Comparison of ENCODE assay signal across 9 mouse cellular contexts in the genomic region with DNA sequence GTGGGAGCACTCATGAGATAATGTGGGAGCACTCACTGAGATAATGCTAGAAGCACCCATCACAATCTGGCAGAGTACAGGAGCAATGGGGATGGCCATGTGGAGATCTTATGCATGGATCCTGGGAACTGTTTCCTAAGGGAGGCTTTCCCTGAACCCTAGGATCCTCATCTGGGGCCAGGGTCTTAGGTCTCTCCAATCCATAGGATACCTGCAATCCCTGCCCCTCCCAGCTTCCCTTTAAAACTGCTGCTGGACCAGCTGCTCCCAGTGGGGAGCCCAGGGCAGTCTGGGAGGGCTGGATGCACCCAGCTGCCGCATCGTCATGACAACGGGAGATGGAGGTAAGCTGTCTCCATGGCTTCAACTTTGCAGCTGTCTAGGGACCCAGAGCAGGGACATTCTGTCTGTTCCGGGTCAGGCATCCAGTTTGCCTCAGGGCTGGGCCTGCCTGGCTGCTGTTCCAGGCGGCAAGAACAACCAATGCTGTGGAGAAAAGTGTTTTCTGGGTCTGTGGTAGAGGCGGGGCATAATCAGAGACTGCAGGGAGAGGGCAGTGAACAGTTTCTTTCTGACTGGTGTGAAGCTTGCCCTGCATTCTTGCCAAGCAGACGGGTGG. TPM values are rescaled to one million over a fixed set of nuclear protein-coding genes. Genes with fewer than 3 reads are reported as not detected.
DNase-seq lines count a peak whose midpoint lies in the region; ATAC-seq and TF ChIP-seq lines count a peak whose summit lies in the region.
"Had no signal": no experiment of that assay in that cellular context is flagged by ENCODE, and none has a peak within 500 bp of the region (broad histone marks: within the 10 kb centered on the region; RNA-seq: fewer than 3 reads in every experiment).

No protein-coding gene starts in this region.

- peak overlapping the region; percentile 58 for H3K9ac ChIP-seq in hindbrain, embryonic 16.5 days (ENCODE audit: low read depth, low read length)
- peak overlapping the region; percentile 48; the same call in 1 of the 2 replicates for H3K9ac ChIP-seq in midbrain, postnatal 0 days (replicated peaks; ENCODE audit: low read length, poor library complexity, severe bottlenecking)
- no peak overlapping the region for H3K9ac ChIP-seq in liver, postnatal 0 days (replicated peaks)
- H3K9ac ChIP-seq: heart, embryonic 15.5 days had no signal

- no peak overlapping the region for H3K27ac ChIP-seq in hindbrain, embryonic 16.5 days (ENCODE audit: low read depth, low read length)
- H3K27ac ChIP-seq in midbrain, postnatal 0 days (ENCODE audit: low read depth, low read length): peak overlapping the region; percentile 51; the same call in 1 of the 2 replicates
- no peak overlapping the region for H3K27ac ChIP-seq in liver, postnatal 0 days (ENCODE audit: low read depth)
- H3K27ac ChIP-seq in thymus, adult 2 months (ENCODE audit: control insufficient read depth, insufficient read depth, low read length): no peak overlapping the region
- H3K27ac ChIP-seq: heart, embryonic 15.5 days had no signal

- no peak for ATAC-seq in hindbrain, embryonic 16.5 days
- no peak for ATAC-seq in midbrain, postnatal 0 days (ENCODE audit: low FRiP score)
- ATAC-seq in liver, postnatal 0 days: no peak

- no peaks in the 10 kb centered on the region for H3K9me3 ChIP-seq in hindbrain, embryonic 16.5 days (ENCODE audit: control insufficient read depth, low read length)
- no peaks in the 10 kb centered on the region for H3K9me3 ChIP-seq in midbrain, postnatal 0 days (ENCODE audit: low read length)
- no peaks in the 10 kb centered on the region for H3K9me3 ChIP-seq in liver, postnatal 0 days (ENCODE audit: low read length)
- H3K9me3 ChIP-seq: heart, embryonic 15.5 days had no signal

- H3K36me3 ChIP-seq in hindbrain, embryonic 16.5 days (ENCODE audit: control insufficient read depth, insufficient read depth, low read length): no peaks in the 10 kb centered on the region
- H3K36me3 ChIP-seq in midbrain, postnatal 0 days (ENCODE audit: insufficient read depth, low read length): no peaks in the 10 kb centered on the region
- no peaks in the 10 kb centered on the region for H3K36me3 ChIP-seq in liver, postnatal 0 days (replicated peaks; ENCODE audit: insufficient read depth, low read length)
- no peaks in the 10 kb centered on the region for H3K36me3 ChIP-seq in thymus, adult 2 months (ENCODE audit: control insufficient read depth, insufficient read depth, low read length)
- H3K36me3 ChIP-seq: heart, embryonic 15.5 days had no signal

- TF ChIP-seq POLR2A in thymus, adult 2 months (IDR thresholded peaks at IDR 0.05; ENCODE audit: control insufficient read depth, extremely low read depth, insufficient read depth, low read length, poor library complexity): no peak

- no peak for TF ChIP-seq CTCF in midbrain, postnatal 0 days (IDR thresholded peaks at IDR 0.05)
- no peak for TF ChIP-seq CTCF in liver, postnatal 0 days (IDR thresholded peaks at IDR 0.05; ENCODE audit: low read depth)
- no peak for TF ChIP-seq CTCF in thymus, adult 2 months (IDR thresholded peaks at IDR 0.05; ENCODE audit: borderline replicate concordance, control insufficient read depth, extremely low read depth, insufficient read depth, low read length, poor library complexity)

- H3K4me3 ChIP-seq in hindbrain, embryonic 16.5 days (ENCODE audit: low read length): peak overlapping the region; percentile 38
- peak overlapping the region; percentile 66 for H3K4me3 ChIP-seq in midbrain, postnatal 0 days (ENCODE audit: low read depth, low read length)
- no peak overlapping the region for H3K4me3 ChIP-seq in liver, postnatal 0 days (ENCODE audit: low read depth, low read length)
- H3K4me3 ChIP-seq in thymus, adult 2 months (ENCODE audit: control insufficient read depth, insufficient read depth, low read length): no peak overlapping the region
- H3K4me3 ChIP-seq: heart, embryonic 15.5 days had no signal

- TF ChIP-seq EP300 in liver, postnatal 0 days (IDR thresholded peaks at IDR 0.05; ENCODE audit: low read depth): no peak

- H3K4me1 ChIP-seq in hindbrain, embryonic 16.5 days (ENCODE audit: control insufficient read depth, insufficient read depth, low read depth, low read length): peaks cover 29% of the 10 kb centered on the region
- peaks cover 12% of the 10 kb centered on the region; the same call in 1 of the 2 replicates for H3K4me1 ChIP-seq in midbrain, postnatal 0 days (ENCODE audit: insufficient read depth, low read length)
- H3K4me1 ChIP-seq in liver, postnatal 0 days (ENCODE audit: insufficient read depth): no peaks in the 10 kb centered on the region
- no peaks in the 10 kb centered on the region for H3K4me1 ChIP-seq in thymus, adult 2 months (replicated peaks; ENCODE audit: control insufficient read depth, insufficient read depth, low read length)

- no peaks in the 10 kb centered on the region; the same call in 1 of the 2 replicates for H3K27me3 ChIP-seq in hindbrain, embryonic 16.5 days (replicated peaks; ENCODE audit: control insufficient read depth, insufficient read depth, low read length)
- no peaks in the 10 kb centered on the region; the same call in 1 of the 2 replicates for H3K27me3 ChIP-seq in midbrain, postnatal 0 days (ENCODE audit: insufficient read depth, low read length)
- H3K27me3 ChIP-seq in liver, postnatal 0 days (ENCODE audit: insufficient read depth, low read length): peaks cover 37% of the 10 kb centered on the region
- H3K27me3 ChIP-seq in thymus, adult 2 months (ENCODE audit: control insufficient read depth, insufficient read depth, low read length): no peaks in the 10 kb centered on the region; the same call in 1 of the 2 replicates

- 2% methylated on average over 7 of the region's 7 CpGs for WGBS in hindbrain, embryonic 16.5 days
- 3% methylated on average over 7 of the region's 7 CpGs for WGBS in midbrain, postnatal 0 days
- 32% methylated on average over 7 of the region's 7 CpGs for WGBS in liver, postnatal 0 days (ENCODE audit: insufficient replicate concordance)
- WGBS in thymus, adult 2 months: 47% methylated on average over 7 of the region's 7 CpGs

- peak overlapping the region; percentile 71 for H3K4me2 ChIP-seq in hindbrain, embryonic 16.5 days (ENCODE audit: low read length)
- H3K4me2 ChIP-seq in midbrain, postnatal 0 days (ENCODE audit: low read depth, low read length, poor library complexity, severe bottlenecking): peak overlapping the region; percentile 85
- H3K4me2 ChIP-seq in liver, postnatal 0 days (ENCODE audit: low read depth, low read length): no peak overlapping the region

- peak; percentile 41 to 44 for DNase-seq in left cerebral cortex, adult 18-20 months (ENCODE audit: low spot score in 2 of 2)
- no peak for DNase-seq in left cerebral cortex, adult 8-10 months (ENCODE audit: low spot score in 2 of 2)
- DNase-seq in embryo, embryonic 10.5 days (ENCODE audit: low spot score): peak; percentile 65
- DNase-seq in midbrain, postnatal 0 days (ENCODE audit: low spot score): peak; percentile 57
- DNase-seq in thymus, postnatal 0 days (ENCODE audit: low spot score): no peak
- DNase-seq in liver, postnatal 0 days: no peak
- no peak for DNase-seq in thymus, adult 2 months

RNA-seq across cellular contexts. Expression of gene Wscd2, which starts 2.4 kb away (rescaled TPM):
- 10 to 100 TPM; 53.0 to 56.5 TPM for total RNA-seq in left cerebral cortex, adult 18-20 months (2021)
- 10 to 100 TPM; 53.3 to 55.9 (median 53.6) TPM for total RNA-seq in left cerebral cortex, adult 8-10 months (2022)
- polyA plus RNA-seq in hindbrain, embryonic 16.5 days (2015; fragmentation: Nextera tagmentation; extraction: Ambion mirVana): 13.3 and 14.5 TPM in 2 replicates
- total RNA-seq in midbrain, postnatal 0 days (2014; rRNA removed): 26.4 and 28.8 TPM in 2 replicates
- 11.7 and 13.2 TPM in 2 replicates for polyA plus RNA-seq in midbrain, postnatal 0 days (2015; fragmentation: Nextera tagmentation; extraction: Ambion mirVana)
- polyA plus RNA-seq in thymus, postnatal 0 days (2015; fragmentation: Nextera tagmentation; extraction: Ambion mirVana): 0.10 and 0.23 TPM in 2 replicates
- 0.04 TPM in 1 of 2 replicates, not detected in the other for polyA plus RNA-seq in liver, postnatal 0 days (2015; fragmentation: Nextera tagmentation; extraction: Ambion mirVana)
- 1.2 and 1.6 TPM in 2 replicates for polyA plus RNA-seq in thymus, adult 2 months (2012; rRNA removed)

Comparison
In these comparisons a context has a peak if more than half of its experiments do, and no peak if none do; other contexts are left out.
1. DNase-seq: peak in left cerebral cortex, adult 18-20 months (2 of 2), embryo, embryonic 10.5 days (single experiment) and midbrain, postnatal 0 days (single experiment); none in left cerebral cortex, adult 8-10 months (0 of 2), thymus, postnatal 0 days (single experiment), liver, postnatal 0 days (single experiment) and thymus, adult 2 months (single experiment).
2. H3K4me3 ChIP-seq: peak in hindbrain, embryonic 16.5 days (single experiment) and midbrain, postnatal 0 days (single experiment); none in liver, postnatal 0 days (single experiment) and thymus, adult 2 months (single experiment).